Mouse (Mus musculus): ENCODE measurements around the gene Gosr2. TPM values are rescaled to one million over a fixed set of nuclear protein-coding genes. Genes with fewer than 3 reads are reported as not detected.

Gosr2 gene
- total RNA-seq, 2 experiments from 2014 or later = 15.2 to 16.3 TPM

DNA sequence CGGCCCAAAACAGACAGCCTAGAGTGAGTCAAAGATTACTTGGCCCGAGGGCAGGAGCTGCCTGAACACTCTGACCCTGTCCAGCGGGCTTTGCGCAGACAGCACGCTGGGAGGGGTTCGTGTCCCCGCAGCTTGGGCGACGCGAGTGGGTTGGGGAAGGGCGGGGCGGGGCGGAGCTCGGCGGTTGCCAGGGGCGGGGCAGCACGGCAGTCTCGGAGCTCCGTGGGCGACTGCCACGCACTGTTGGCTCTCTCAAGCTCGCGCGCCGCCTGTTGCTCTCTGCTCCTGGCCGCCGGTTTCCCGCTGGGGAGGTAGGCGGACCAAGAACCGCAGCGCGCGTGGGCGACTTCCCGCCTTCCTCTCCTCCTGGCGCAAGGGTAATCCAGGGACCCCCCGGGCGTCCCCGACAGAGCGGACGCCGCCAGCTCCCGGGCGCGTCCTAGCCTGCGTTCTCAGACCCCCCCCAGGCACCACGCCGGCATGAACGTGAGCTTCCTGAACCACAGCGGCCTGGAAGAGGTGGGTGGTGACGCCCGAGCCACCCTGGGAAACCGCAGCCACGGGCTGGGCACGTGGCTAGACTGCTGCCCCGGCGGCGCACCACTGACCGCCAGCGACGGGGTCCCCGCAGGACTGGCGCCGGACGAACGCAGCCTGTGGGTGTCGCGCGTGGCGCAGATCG is 48.3 kb downstream of the Gosr2 start, which contains the start of gene Rprml:
Gene Rprml (plus strand): TSS at position 270 of the 682 bp plus-strand sequence.
- no peak for ATAC-seq (replicated peaks; ENCODE audit: low FRiP score, poor library complexity, severe bottlenecking)

- ATAC-seq (replicated peaks; ENCODE audit: low FRiP score, poor library complexity, severe bottlenecking) = no peak
Observed at GRCm38 (mm10) chr11:103648656-103649055, 49.0 kb downstream of the Gosr2 start.

DNA sequence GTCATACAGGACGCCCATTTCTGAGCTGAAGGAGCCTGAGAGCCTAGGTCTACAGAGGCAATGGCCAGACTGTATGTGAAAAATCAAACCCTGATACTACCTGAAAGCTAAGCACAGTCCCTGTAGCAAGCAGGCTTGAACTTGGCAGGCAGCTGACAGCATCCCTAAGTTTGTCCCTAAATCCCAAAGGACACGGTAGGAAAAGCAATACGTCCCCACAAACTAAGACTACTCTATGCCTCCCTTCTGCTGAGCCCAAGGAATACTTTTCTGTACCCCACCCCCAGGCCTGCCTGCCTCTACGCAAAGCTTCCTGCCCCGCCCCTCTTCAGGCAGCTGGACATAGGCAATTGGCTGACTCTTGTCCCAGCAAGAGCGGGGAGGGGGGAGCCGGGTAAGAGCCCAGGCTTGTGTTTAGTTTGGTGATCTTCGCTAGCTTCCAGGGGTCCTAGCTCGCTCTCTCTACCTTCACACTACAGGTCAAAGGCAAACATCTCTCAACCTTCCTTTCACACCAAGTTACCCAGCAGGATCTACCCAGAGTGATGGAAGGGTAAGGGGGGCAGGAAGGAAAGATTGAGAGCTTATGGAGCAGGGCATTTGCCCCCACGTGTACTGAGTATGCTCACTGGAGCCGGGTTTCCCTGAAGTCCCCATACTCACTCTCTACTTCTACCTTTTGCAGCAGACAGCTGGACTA is 49.6 kb downstream of the Gosr2 start:
- ATAC-seq (replicated peaks; ENCODE audit: low FRiP score, poor library complexity, severe bottlenecking) = no peak

DNA sequence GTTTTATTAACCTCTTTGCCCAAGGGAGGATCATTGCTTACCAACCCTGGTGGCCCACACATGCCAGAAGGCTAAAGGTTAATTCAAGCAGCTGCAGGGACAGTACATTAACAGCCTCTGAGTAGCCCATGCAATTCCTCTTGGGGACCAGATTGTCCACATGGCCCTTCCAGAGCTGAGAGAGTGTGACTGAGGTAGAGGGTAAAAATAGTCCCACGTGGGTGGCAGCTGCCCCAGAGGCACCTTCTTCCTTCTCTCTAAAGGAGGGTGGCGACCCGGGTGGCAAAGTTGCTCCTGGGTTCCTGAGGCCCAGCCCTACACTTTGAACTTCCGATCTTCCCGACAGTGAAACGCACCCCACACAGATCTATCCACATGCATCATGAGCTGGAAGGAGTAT is 51.4 kb downstream of the Gosr2 start:
- no peak for ATAC-seq (replicated peaks; ENCODE audit: low FRiP score, poor library complexity, severe bottlenecking)

DNA sequence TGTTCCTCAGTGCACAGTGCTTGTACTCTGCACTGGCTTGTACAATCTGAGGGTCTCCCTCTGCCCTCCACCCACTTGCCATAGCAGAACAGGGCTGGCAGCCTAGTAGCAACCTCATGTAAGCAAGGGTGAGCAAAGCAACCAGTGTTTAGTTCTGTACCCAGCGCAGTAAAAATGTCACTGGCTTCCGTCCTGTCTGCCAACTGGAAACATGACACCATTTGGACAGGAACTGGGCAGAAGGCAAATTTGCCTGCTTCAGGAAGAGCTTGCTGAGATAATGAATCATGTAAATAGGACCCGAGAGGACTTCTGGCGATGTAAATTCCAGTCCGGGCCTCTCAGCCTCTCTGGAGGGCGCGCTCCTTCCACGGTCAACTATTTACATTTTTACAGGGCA is 52.0 kb downstream of the Gosr2 start:
- no peak for ATAC-seq (replicated peaks; ENCODE audit: low FRiP score, poor library complexity, severe bottlenecking)

- no peak for ATAC-seq (replicated peaks; ENCODE audit: low FRiP score, poor library complexity, severe bottlenecking)
Observed at GRCm38 (mm10) chr11:103643211-103643610, 54.5 kb downstream of the Gosr2 start.

GRCm38 (mm10) chr11:103639407-103639946 is 58.2 kb downstream of the Gosr2 start:
- ATAC-seq (replicated peaks; ENCODE audit: low FRiP score, poor library complexity, severe bottlenecking) = no peak

DNA sequence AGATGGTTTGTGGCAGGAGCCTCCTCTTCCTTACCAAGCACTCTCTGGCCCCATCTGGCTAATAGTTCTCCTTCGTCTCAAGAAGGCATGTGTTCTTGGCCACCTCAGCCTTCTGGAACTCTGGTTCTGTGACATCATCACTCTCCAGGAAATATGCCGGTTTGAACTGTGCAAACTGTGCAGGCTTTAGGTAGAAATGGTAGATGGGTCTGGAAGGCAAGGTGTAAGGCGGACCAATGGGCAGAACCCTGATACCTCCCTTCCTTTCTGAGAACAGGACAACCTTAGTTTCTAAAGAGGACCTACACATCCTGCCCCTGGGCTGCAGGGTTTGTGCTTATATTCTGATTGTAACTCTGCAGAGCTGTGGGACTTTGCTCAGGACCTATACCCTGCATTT is 58.9 kb downstream of the Gosr2 start, which contains the start of gene Lyzl6:
Gene Lyzl6 (minus strand): TSS at position 101 of the 400 bp plus-strand sequence.
- no peak for ATAC-seq (replicated peaks; ENCODE audit: low FRiP score, poor library complexity, severe bottlenecking)

DNA sequence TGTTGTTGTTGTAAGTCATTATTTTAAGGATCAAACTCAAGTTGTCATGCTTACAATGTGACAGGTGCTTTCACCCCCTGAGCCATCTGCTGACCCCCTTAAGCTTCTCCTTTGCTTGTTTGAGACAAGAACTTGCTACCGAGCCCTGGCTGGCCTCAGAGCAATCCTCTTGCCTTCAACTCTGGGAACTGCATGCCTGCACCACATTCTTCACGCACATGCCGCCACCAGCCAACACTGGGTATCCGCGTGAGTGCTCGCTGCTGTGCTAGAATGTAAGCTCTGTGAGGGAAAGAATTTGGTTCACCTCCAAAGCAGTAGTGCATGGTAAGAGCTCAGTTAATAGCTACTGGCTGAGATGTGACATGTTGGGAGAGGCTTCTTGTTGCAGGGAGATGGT is 61.4 kb downstream of the Gosr2 start:
- no peak for ATAC-seq (replicated peaks; ENCODE audit: low FRiP score, poor library complexity, severe bottlenecking)

- ATAC-seq (replicated peaks; ENCODE audit: low FRiP score, poor library complexity, severe bottlenecking) = no peak
Observed at GRCm38 (mm10) chr11:103635481-103635880, 62.2 kb downstream of the Gosr2 start.

GRCm38 (mm10) chr11:103634806-103635205 is 62.9 kb downstream of the Gosr2 start:
- no peak for ATAC-seq (replicated peaks; ENCODE audit: low FRiP score, poor library complexity, severe bottlenecking)

DNA sequence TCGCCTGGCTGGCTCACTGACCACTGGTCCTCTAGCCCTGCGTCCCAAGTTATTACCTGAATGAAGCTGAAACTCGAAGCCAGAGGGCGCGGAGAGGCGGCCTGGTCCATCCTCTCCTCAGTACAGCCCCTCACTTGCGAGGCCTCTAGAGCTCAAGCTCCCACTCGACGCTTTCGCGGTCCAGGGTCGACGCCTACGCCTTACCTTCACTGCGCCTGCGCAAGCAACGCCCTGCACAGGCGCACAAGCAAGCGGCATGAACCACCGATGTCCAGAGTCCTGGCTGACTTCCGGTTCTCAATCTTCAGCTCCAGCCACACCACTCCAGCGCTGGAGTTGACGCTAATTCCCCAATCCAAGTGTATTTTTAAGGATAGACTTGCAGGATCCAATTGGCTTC is 70.2 kb downstream of the Gosr2 start:
- ATAC-seq (replicated peaks; ENCODE audit: low FRiP score, poor library complexity, severe bottlenecking) = no peak

Other genes starting within 250 kb of the Gosr2 start
- not detected in 2 replicates for gene Lrrc37a, start 193.3 kb downstream of the Gosr2 start, total RNA-seq (2015; ENCODE audit: low replicate concordance)
- not detected in 2 replicates for gene Lrrc37a, start 193.3 kb downstream of the Gosr2 start, total RNA-seq (2017; ENCODE audit: low replicate concordance)
- not detected in 2 replicates for gene Gm884, start 76.8 kb downstream of the Gosr2 start, total RNA-seq (2015; ENCODE audit: low replicate concordance)
- gene Gm884, start 76.8 kb downstream of the Gosr2 start, total RNA-seq (2017; ENCODE audit: low replicate concordance) = not detected in 2 replicates
- gene Lyzl6, start 59.0 kb downstream of the Gosr2 start, total RNA-seq (2015; ENCODE audit: low replicate concordance) = not detected in 2 replicates
- gene Lyzl6, start 59.0 kb downstream of the Gosr2 start, total RNA-seq (2017; ENCODE audit: low replicate concordance) = not detected in 2 replicates
- not detected in 2 replicates for gene Rprml, start 48.3 kb downstream of the Gosr2 start, total RNA-seq (2015; ENCODE audit: low replicate concordance)
- not detected in 2 replicates for gene Rprml, start 48.3 kb downstream of the Gosr2 start, total RNA-seq (2017; ENCODE audit: low replicate concordance)
- not detected in 2 replicates for gene Wnt9b, start 51.9 kb upstream of the Gosr2 start, total RNA-seq (2015; ENCODE audit: low replicate concordance)
- not detected in 2 replicates for gene Wnt9b, start 51.9 kb upstream of the Gosr2 start, total RNA-seq (2017; ENCODE audit: low replicate concordance)
- not detected in 2 replicates for gene Wnt3, start 76.3 kb upstream of the Gosr2 start, total RNA-seq (2015; ENCODE audit: low replicate concordance)
- gene Wnt3, start 76.3 kb upstream of the Gosr2 start, total RNA-seq (2017; ENCODE audit: low replicate concordance) = not detected in 2 replicates